Mouse (Mus musculus): ENCODE results near the gene Stk32c. TPM values are rescaled to one million over a fixed set of nuclear protein-coding genes. Genes with fewer than 3 reads are reported as not detected.

Stk32c gene
- polyA plus RNA-seq, 1 experiment: 22.6 TPM

GRCm38 (mm10) chr7:139149373-139149772, 63.7 kb downstream of the Stk32c start:
- no peak for DNase-seq
- Histone ChIP-seq H3K4me1 (ENCODE audit: control insufficient read depth, insufficient read depth, low read length) (peaks cover 14% of the 10 kb centered on the region), H3K4me3 (replicated peaks; ENCODE audit: insufficient read depth, low read depth, low read length) (no peak overlapping the region), H3K27me3 (ENCODE audit: control insufficient read depth, insufficient read depth, low read length) (no peaks in the 10 kb centered on the region), H3K27ac (ENCODE audit: insufficient read depth, low read length) (no peak overlapping the region)
- WGBS: 74% methylated on average over 7 of the region's 7 CpGs
- TF ChIP-seq POLR2A (IDR thresholded peaks at IDR 0.05; ENCODE audit: borderline replicate concordance, insufficient read depth, low read length): no peak

DNA sequence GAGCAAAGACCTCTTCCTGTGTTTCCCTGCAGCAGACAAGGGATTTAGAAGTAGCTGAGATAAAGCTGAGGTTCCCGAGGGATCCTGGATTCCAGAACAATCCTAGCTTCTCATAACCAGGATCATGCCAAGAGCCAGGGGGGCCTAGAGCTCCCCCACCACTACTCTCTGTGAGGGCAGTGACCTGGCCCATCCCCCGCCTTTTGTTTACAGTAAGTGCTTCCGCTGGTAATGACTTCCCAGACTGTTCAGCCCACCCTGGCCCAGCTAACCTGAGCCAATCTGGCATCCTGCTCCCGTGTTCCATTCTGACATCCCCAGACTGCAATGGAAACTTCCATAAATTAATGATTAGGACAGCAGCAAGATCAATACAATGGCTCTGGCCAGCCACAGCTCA, 65.7 kb downstream of the Stk32c start:
- 80% methylated on average over 4 of the region's 4 CpGs for WGBS
- Histone ChIP-seq H3K4me3 (replicated peaks; ENCODE audit: insufficient read depth, low read depth, low read length) (no peak overlapping the region), H3K4me1 (ENCODE audit: control insufficient read depth, insufficient read depth, low read length) (peaks cover 14% of the 10 kb centered on the region), H3K27ac (ENCODE audit: insufficient read depth, low read length) (no peak overlapping the region), H3K27me3 (ENCODE audit: control insufficient read depth, insufficient read depth, low read length) (no peaks in the 10 kb centered on the region)
- TF ChIP-seq CTCF (IDR thresholded peaks at IDR 0.05; ENCODE audit: borderline replicate concordance, insufficient read depth, low read depth, low read length) (no peak), POLR2A (IDR thresholded peaks at IDR 0.05; ENCODE audit: borderline replicate concordance, insufficient read depth, low read length) (no peak)
- DNase-seq: no peak

- no peaks in the 10 kb centered on the region for H3K27me3 ChIP-seq (ENCODE audit: control insufficient read depth, insufficient read depth, low read length)
- H3K4me1 ChIP-seq (ENCODE audit: control insufficient read depth, insufficient read depth, low read length): peaks cover 14% of the 10 kb centered on the region
- no peak for DNase-seq
- no peak overlapping the region for H3K4me3 ChIP-seq (replicated peaks; ENCODE audit: insufficient read depth, low read depth, low read length)
- 63% methylated on average over 7 of the region's 7 CpGs for WGBS
- H3K27ac ChIP-seq (ENCODE audit: insufficient read depth, low read length): no peak overlapping the region
- TF ChIP-seq CTCF (IDR thresholded peaks at IDR 0.05; ENCODE audit: borderline replicate concordance, insufficient read depth, low read depth, low read length) (no peak), POLR2A (IDR thresholded peaks at IDR 0.05; ENCODE audit: borderline replicate concordance, insufficient read depth, low read length) (no peak)
Observed at GRCm38 (mm10) chr7:139145891-139146290, 67.2 kb downstream of the Stk32c start.

DNA sequence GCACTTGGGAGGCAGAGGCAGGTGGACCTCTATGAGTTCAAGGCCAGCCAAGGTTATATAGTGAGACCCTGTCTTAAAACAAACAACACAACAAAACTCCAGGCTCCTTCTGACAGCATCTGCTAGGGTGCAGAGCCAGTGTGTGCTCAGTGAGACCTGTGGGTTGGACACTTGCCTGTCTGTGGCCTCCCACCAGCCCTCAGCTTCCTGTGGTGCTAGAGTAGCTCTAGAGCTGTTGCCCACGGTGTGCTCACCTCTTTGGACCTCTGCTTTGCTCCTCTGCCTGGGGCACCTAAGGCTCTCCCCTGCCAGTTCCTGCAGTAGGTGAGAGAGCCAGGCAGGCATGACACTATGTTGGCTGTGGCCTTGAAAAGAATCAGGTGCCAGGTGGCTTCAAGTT, 69.3 kb downstream of the Stk32c start:
- Histone ChIP-seq H3K27me3 (ENCODE audit: control insufficient read depth, insufficient read depth, low read length) (no peaks in the 10 kb centered on the region), H3K4me3 (replicated peaks; ENCODE audit: insufficient read depth, low read depth, low read length) (no peak overlapping the region), H3K4me1 (ENCODE audit: control insufficient read depth, insufficient read depth, low read length) (peaks cover 14% of the 10 kb centered on the region), H3K27ac (ENCODE audit: insufficient read depth, low read length) (no peak overlapping the region)
- no peak for DNase-seq
- 37% methylated on average over 1 of the region's 1 CpGs for WGBS
- no peak for TF ChIP-seq POLR2A (IDR thresholded peaks at IDR 0.05; ENCODE audit: borderline replicate concordance, insufficient read depth, low read length)
- no peak for TF ChIP-seq CTCF (IDR thresholded peaks at IDR 0.05; ENCODE audit: borderline replicate concordance, insufficient read depth, low read depth, low read length)

DNA sequence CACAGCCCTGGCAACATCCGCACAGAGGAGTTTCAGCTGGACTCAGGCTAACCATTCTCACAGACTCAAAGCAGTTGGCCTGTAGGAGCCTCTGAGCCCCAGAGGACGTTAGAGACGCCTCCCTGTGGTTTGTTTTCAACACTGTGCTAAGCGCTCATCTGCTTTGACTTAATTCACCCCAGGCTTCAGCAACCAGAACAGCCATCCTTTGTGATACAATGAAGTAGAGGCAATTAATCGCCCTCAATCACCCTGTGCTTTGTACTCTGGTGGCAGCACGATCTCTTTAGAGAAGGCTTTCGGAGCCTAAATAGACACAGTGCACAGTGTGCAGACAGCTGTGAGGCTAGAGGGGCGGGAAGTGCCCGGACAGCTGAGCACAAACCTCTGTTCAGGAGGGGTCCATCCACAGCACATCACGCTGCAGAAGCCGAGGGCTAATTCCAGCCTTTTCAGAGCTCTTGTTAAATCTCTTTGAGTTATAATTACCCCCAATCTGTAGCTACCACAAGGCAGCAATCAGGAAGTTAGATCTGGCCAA, 73.1 kb downstream of the Stk32c start:
- Histone ChIP-seq H3K27me3 (ENCODE audit: control insufficient read depth, insufficient read depth, low read length) (no peaks in the 10 kb centered on the region), H3K4me1 (ENCODE audit: control insufficient read depth, insufficient read depth, low read length) (peaks cover 8% of the 10 kb centered on the region), H3K4me3 (replicated peaks; ENCODE audit: insufficient read depth, low read depth, low read length) (no peak overlapping the region), H3K27ac (ENCODE audit: insufficient read depth, low read length) (no peak overlapping the region)
- 63% methylated on average over 11 of the region's 11 CpGs for WGBS
- DNase-seq: no peak
- TF ChIP-seq CTCF (IDR thresholded peaks at IDR 0.05; ENCODE audit: borderline replicate concordance, insufficient read depth, low read depth, low read length) (no peak), POLR2A (IDR thresholded peaks at IDR 0.05; ENCODE audit: borderline replicate concordance, insufficient read depth, low read length) (no peak)

GRCm38 (mm10) chr7:139136906-139137491, 76.1 kb downstream of the Stk32c start:
- no peak overlapping the region for H3K4me3 ChIP-seq (replicated peaks; ENCODE audit: insufficient read depth, low read depth, low read length)
- DNase-seq: no peak
- 86% methylated on average over 5 of the region's 5 CpGs for WGBS
- peaks cover 15% of the 10 kb centered on the region for H3K4me1 ChIP-seq (ENCODE audit: control insufficient read depth, insufficient read depth, low read length)
- H3K27ac ChIP-seq (ENCODE audit: insufficient read depth, low read length): no peak overlapping the region
- no peaks in the 10 kb centered on the region for H3K27me3 ChIP-seq (ENCODE audit: control insufficient read depth, insufficient read depth, low read length)
- TF ChIP-seq POLR2A (IDR thresholded peaks at IDR 0.05; ENCODE audit: borderline replicate concordance, insufficient read depth, low read length) (no peak), CTCF (IDR thresholded peaks at IDR 0.05; ENCODE audit: borderline replicate concordance, insufficient read depth, low read depth, low read length) (no peak)

- TF ChIP-seq POLR2A (IDR thresholded peaks at IDR 0.05; ENCODE audit: borderline replicate concordance, insufficient read depth, low read length) (no peak), CTCF (IDR thresholded peaks at IDR 0.05; ENCODE audit: borderline replicate concordance, insufficient read depth, low read depth, low read length) (no peak)
Observed at GRCm38 (mm10) chr7:139135236-139135635, 77.9 kb downstream of the Stk32c start.

DNA sequence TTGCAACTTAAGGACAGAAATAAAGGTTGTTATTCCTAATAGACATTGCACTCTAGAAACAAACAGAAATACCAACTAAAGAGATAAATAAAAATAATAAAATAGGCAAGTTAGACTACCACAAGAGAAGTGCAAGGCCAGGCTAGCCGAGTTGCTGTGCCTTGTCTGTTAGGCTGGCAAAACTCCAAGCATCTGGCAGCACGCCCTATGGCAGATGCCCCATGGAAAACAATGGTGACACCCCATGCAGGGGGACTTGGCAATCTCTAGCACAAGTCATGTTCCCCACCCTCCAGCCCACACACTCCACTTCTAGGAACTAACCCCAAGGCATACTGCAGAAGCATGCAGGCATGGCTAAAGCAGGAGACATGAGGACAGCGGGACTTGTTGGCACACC, 79.7 kb downstream of the Stk32c start:
- peak; percentile 78 to 80 for DNase-seq
- TF ChIP-seq CTCF (IDR thresholded peaks at IDR 0.05; ENCODE audit: borderline replicate concordance, insufficient read depth, low read depth, low read length): no peak
- no peak for TF ChIP-seq POLR2A (IDR thresholded peaks at IDR 0.05; ENCODE audit: borderline replicate concordance, insufficient read depth, low read length)
- WGBS: 29% methylated on average over 3 of the region's 3 CpGs
- no peak overlapping the region for H3K4me3 ChIP-seq (replicated peaks; ENCODE audit: insufficient read depth, low read depth, low read length)
- no peak overlapping the region for H3K27ac ChIP-seq (ENCODE audit: insufficient read depth, low read length)
- H3K27me3 ChIP-seq (ENCODE audit: control insufficient read depth, insufficient read depth, low read length): no peaks in the 10 kb centered on the region
- H3K4me1 ChIP-seq (ENCODE audit: control insufficient read depth, insufficient read depth, low read length): peaks cover 15% of the 10 kb centered on the region

More at GRCm38 (mm10) chr7:139135236-139135635, 77.9 kb downstream of the Stk32c start:
- Histone ChIP-seq H3K27me3 (ENCODE audit: control insufficient read depth, insufficient read depth, low read length) (no peaks in the 10 kb centered on the region), H3K4me1 (ENCODE audit: control insufficient read depth, insufficient read depth, low read length) (peaks cover 15% of the 10 kb centered on the region), H3K4me3 (replicated peaks; ENCODE audit: insufficient read depth, low read depth, low read length) (no peak overlapping the region), H3K27ac (ENCODE audit: insufficient read depth, low read length) (no peak overlapping the region)
- WGBS: 43% methylated on average over 5 of the region's 5 CpGs
- DNase-seq: no peak
